ENCODE assay signal across 9 mouse cellular contexts in the genomic region with DNA sequence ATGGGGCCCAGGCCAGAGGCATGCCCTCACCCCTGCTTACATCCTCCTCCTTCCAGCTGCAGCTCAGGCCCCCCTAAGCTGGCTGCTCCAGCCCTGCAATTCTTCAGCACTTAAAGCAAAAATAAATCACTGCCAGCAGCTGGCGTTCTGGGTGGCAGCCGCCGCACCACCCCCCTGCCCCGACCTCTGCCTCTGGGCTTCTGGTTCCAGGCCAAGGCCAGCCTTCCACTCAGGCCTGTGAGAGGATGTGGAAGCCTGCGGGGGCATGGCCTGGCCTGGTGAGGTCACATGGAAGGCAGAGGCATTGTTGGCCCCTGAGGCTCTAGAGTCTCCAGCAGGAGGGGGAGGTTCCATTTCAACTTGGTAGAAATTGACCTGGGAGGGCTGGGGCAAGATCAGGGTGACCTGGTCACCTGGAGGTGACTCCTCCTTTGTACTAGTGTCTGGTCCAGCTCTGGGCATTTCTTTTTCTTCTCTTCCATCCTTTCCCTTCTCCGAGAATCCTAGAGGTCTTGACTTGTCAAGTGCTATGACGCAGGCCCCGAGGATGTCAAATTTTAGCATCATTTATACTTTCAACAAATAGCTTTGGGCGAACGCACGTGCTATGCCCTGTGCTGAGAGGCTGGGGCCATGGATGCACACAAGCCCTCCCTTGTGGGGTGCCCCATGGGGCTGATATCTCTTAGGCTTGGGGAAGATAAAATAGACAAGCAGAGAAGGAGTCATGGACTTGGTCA. TPM values are rescaled to one million over a fixed set of nuclear protein-coding genes. Genes with fewer than 3 reads are reported as not detected.
A peak's percentile ranks its signal among the peaks of the same experiment; 100 is the strongest.
DNase-seq lines count a peak whose midpoint lies in the region; ATAC-seq lines count a peak whose summit lies in the region.
"Had no signal": no experiment of that assay in that cellular context is flagged by ENCODE, and none has a peak within 500 bp of the region (broad histone marks: within the 10 kb centered on the region; RNA-seq: fewer than 3 reads in every experiment).

No protein-coding gene starts in this region.

- H3K9ac ChIP-seq in heart, embryonic 14.5 days (ENCODE audit: low read length): no peak overlapping the region
- H3K9ac ChIP-seq: limb, embryonic 12.5 days had no signal

- no peak overlapping the region for H3K4me3 ChIP-seq in heart, embryonic 14.5 days (ENCODE audit: control insufficient read depth in 1 of 2, insufficient read depth in 1 of 2, low read depth in 1 of 2, low read length in 2 of 2)
- H3K4me3 ChIP-seq in limb, embryonic 10.5 days: no peak overlapping the region
- H3K4me3 ChIP-seq: limb, embryonic 12.5 days had no signal

- 0 out of 2 replicates have a peak, but pooled peaks have one; percentile 22 for ATAC-seq in heart, embryonic 14.5 days (ENCODE audit: insufficient number of reproducible peaks, insufficient read depth, low FRiP score, low read depth)

- H3K4me2 ChIP-seq in heart, embryonic 14.5 days (ENCODE audit: low read length): peak overlapping the region; percentile 36
- H3K4me2 ChIP-seq: limb, embryonic 12.5 days had no signal

- no peaks in the 10 kb centered on the region for H3K36me3 ChIP-seq in heart, embryonic 14.5 days (ENCODE audit: control insufficient read depth, insufficient read depth, low read length)
- no peaks in the 10 kb centered on the region for H3K36me3 ChIP-seq in limb, embryonic 10.5 days
- H3K36me3 ChIP-seq: limb, embryonic 12.5 days had no signal

- peaks cover 14% of the 10 kb centered on the region for H3K27me3 ChIP-seq in heart, embryonic 14.5 days (ENCODE audit: control insufficient read depth, insufficient read depth, low read length)
- H3K27me3 ChIP-seq in limb, embryonic 10.5 days (ENCODE audit: low read depth, poor library complexity, severe bottlenecking): peaks cover 42% of the 10 kb centered on the region

- WGBS in heart, embryonic 14.5 days: 40% methylated on average over 11 of the region's 11 CpGs
- WGBS in limb, embryonic 10.5 days: 50% methylated on average over 11 of the region's 11 CpGs

- peaks cover 40 to 51% of the 10 kb centered on the region in 2 experiments for H3K4me1 ChIP-seq in heart, embryonic 14.5 days (ENCODE audit: control insufficient read depth in 2 of 2, insufficient read depth in 2 of 2, low read length in 2 of 2)
- H3K4me1 ChIP-seq in limb, embryonic 10.5 days: peaks cover 46% of the 10 kb centered on the region

- DNase-seq in cerebellum, adult 11-12 months: peak; percentile 77
- no peak for DNase-seq in cerebellum, postnatal 4 days (ENCODE audit: low spot score in 2 of 2)
- peak; percentile 26 for DNase-seq in adrenal gland, postnatal 25 days
- peak; percentile 59 for DNase-seq in limb, embryonic 10.5 days (ENCODE audit: low spot score)
- DNase-seq in layer of hippocampus, postnatal 25 days (ENCODE audit: extremely low spot score in 1 of 2, low spot score in 1 of 2): no peak
- no peak for DNase-seq in ovary, postnatal 14 days (ENCODE audit: low spot score)
- no peak for DNase-seq in thymus, postnatal 36 days

- H3K27ac ChIP-seq in heart, embryonic 14.5 days (replicated peaks in 1 of 2; ENCODE audit: control insufficient read depth in 1 of 2, insufficient read depth in 1 of 2, low read depth in 2 of 2, low read length in 2 of 2): peak overlapping the region; percentile 36 to 68
- peak overlapping the region; percentile 71 for H3K27ac ChIP-seq in limb, embryonic 10.5 days
- H3K27ac ChIP-seq: limb, embryonic 12.5 days had no signal

- no peaks in the 10 kb centered on the region for H3K9me3 ChIP-seq in heart, embryonic 14.5 days (ENCODE audit: control insufficient read depth, low read length)
- no peaks in the 10 kb centered on the region for H3K9me3 ChIP-seq in limb, embryonic 10.5 days (replicated peaks)
- H3K9me3 ChIP-seq: limb, embryonic 12.5 days had no signal

RNA-seq across cellular contexts. Expression of a gene that starts 6.0 kb away (rescaled TPM):
- total RNA-seq in adrenal gland, postnatal 25 days (2021): 2.2 TPM in 2 replicates
- polyA plus RNA-seq in heart, embryonic 14.5 days (2014; fragmentation: Nextera tagmentation; extraction: Ambion mirVana): 5.4 and 5.8 TPM in 2 replicates
- polyA plus RNA-seq in limb, embryonic 10.5 days (2016; fragmentation: Nextera tagmentation; extraction: Ambion mirVana): 0.11 and 0.25 TPM in 2 replicates
- 1 to 10 TPM; 6.4 to 7.0 TPM for total RNA-seq in layer of hippocampus, postnatal 25 days (2021)

Comparison
In these comparisons a context has a peak if more than half of its experiments do, and no peak if none do; other contexts are left out.
1. DNase-seq: peak in cerebellum, adult 11-12 months (single experiment), adrenal gland, postnatal 25 days (single experiment) and limb, embryonic 10.5 days (single experiment); none in cerebellum, postnatal 4 days (0 of 2), layer of hippocampus, postnatal 25 days (0 of 2), ovary, postnatal 14 days (single experiment) and thymus, postnatal 36 days (0 of 2).